Mouse (Mus musculus): Measurements from ENCODE around the gene Actrt1.

Actrt1 gene

GRCm38 (mm10) chrX:46328707-46329106 lies at the start of gene Actrt1:
TSS of gene Actrt1 (plus strand) at chrX:46329007.
- in situ Hi-C loops (cut with MboI, MseI) = no loop called here

GRCm38 (mm10) chrX:46331463-46332115 lies 2.8 kb downstream of the Actrt1 start:
- in situ Hi-C loops (cut with MboI, MseI) = no loop called here

Data from T-helper 1 cell (primary cell).